Mouse (Mus musculus) gastrocnemius, adult 18-20 months (tissue): ENCODE measurements at regions not wholly inside any gene's neighbourhood (a gene's known extent, or its start where the extent isn't known, plus 50 kb on each side); places are given as distances from the start of the nearest gene placed in this dataset.

Source experiments
- DNase-seq: peaks from one replicate; pipeline ENCODE4 v3.0.0; 2021; ENCODE audit warnings: low spot score

- DNase-seq, result no peak
Measured at GRCm38 (mm10) chr15:36679577-36679976, 328.0 kb downstream of the Zfp706 start.

- DNase-seq, result no peak
Measured at GRCm38 (mm10) chr15:36669748-36670147, 337.8 kb downstream of the Zfp706 start.

- DNase-seq, result no peak
Measured at GRCm38 (mm10) chr15:36666566-36666965, 341.0 kb downstream of the Zfp706 start.

GRCm38 (mm10) chr15:36664391-36664790 is 343.2 kb downstream of the Zfp706 start:
- no peak for DNase-seq

GRCm38 (mm10) chr15:36660986-36661385 is 346.6 kb downstream of the Zfp706 start:
- DNase-seq, result no peak
